In genomic region chr9:78084341-78084740, GRCm38 (mm10) we compare ENCODE assay signal across 38 mouse cellular contexts. TPM values are rescaled to one million over a fixed set of nuclear protein-coding genes. Genes with fewer than 3 reads are reported as not detected.
"Had no signal": no experiment of that assay in that cellular context is flagged by ENCODE, and none has a peak within 500 bp of the region (broad histone marks: within the 10 kb centered on the region; RNA-seq: fewer than 3 reads in every experiment).

No protein-coding gene starts in this region.

- H3K27me3 ChIP-seq: heart, embryonic 12.5 days; heart, embryonic 13.5 days; heart, embryonic 15.5 days; hindbrain, embryonic 12.5 days; hindbrain, embryonic 13.5 days; hindbrain, embryonic 15.5 days; intestine, embryonic 15.5 days; kidney, embryonic 15.5 days had no signal

- DNase-seq: heart, postnatal 10 days; heart, postnatal 14 days; heart, postnatal 36 days; heart, postnatal 4 days; kidney, adult 11 months; kidney, adult 18-20 months; kidney, adult 2 months; kidney, adult 8-10 months; kidney, adult 9 months; kidney, postnatal 10 days; kidney, postnatal 14 days; kidney, postnatal 25 days; kidney, postnatal 36 days; kidney, postnatal 4 days; layer of hippocampus, adult 9-11 months; layer of hippocampus, postnatal 36 days had no signal

- H3K9me3 ChIP-seq: heart, embryonic 12.5 days; heart, embryonic 13.5 days; heart, embryonic 15.5 days; hindbrain, embryonic 10.5 days; hindbrain, embryonic 12.5 days; hindbrain, embryonic 13.5 days; hindbrain, embryonic 15.5 days; intestine, embryonic 15.5 days; kidney, embryonic 15.5 days had no signal

- H3K4me1 ChIP-seq: hindbrain, embryonic 10.5 days; hindbrain, embryonic 12.5 days; hindbrain, embryonic 13.5 days; hindbrain, embryonic 15.5 days; kidney, embryonic 15.5 days had no signal

- H3K4me2 ChIP-seq: heart, embryonic 11.5 days; heart, embryonic 12.5 days; heart, embryonic 13.5 days; heart, embryonic 15.5 days; hindbrain, embryonic 12.5 days; hindbrain, embryonic 13.5 days; hindbrain, embryonic 14.5 days; hindbrain, embryonic 15.5 days; intestine, embryonic 15.5 days; kidney, embryonic 15.5 days had no signal

- ATAC-seq: hindbrain, embryonic 16.5 days; hindbrain, postnatal 0 days; inflammation-experienced regulatory T-cells, adult 6 months; intestine, embryonic 15.5 days had no signal

- H3K9ac ChIP-seq: heart, embryonic 12.5 days; heart, embryonic 13.5 days; heart, embryonic 15.5 days; hindbrain, embryonic 12.5 days; hindbrain, embryonic 13.5 days; hindbrain, embryonic 14.5 days; hindbrain, embryonic 15.5 days; intestine, embryonic 15.5 days; kidney, embryonic 15.5 days had no signal

- H3K4me3 ChIP-seq: heart, embryonic 12.5 days; heart, embryonic 13.5 days; heart, embryonic 15.5 days; hindbrain, embryonic 10.5 days; hindbrain, embryonic 12.5 days; hindbrain, embryonic 13.5 days; hindbrain, embryonic 15.5 days; intestine, embryonic 15.5 days; kidney, embryonic 15.5 days; layer of hippocampus, adult 2 months; left cerebral cortex, adult 2 months had no signal

- H3K27ac ChIP-seq: heart, embryonic 13.5 days; heart, embryonic 15.5 days; hindbrain, embryonic 10.5 days; hindbrain, embryonic 12.5 days; hindbrain, embryonic 13.5 days; hindbrain, embryonic 14.5 days; hindbrain, embryonic 15.5 days; hindbrain, postnatal 0 days; intestine, embryonic 15.5 days; kidney, embryonic 15.5 days; kidney, postnatal 0 days; layer of hippocampus, adult 2 months; left cerebral cortex, adult 2 months had no signal

RNA-seq across cellular contexts. Expression of gene Gcm1, which starts 32.6 kb away (rescaled TPM):
- polyA plus RNA-seq: heart, embryonic 11.5 days; heart, embryonic 12.5 days; heart, embryonic 13.5 days; heart, embryonic 14.5 days; heart, embryonic 15.5 days; heart, postnatal 0 days; hindbrain, embryonic 11.5 days; hindbrain, embryonic 12.5 days; hindbrain, embryonic 13.5 days; hindbrain, embryonic 14.5 days; hindbrain, embryonic 15.5 days; hindbrain, embryonic 16.5 days; inflammation-experienced regulatory T-cells, adult 6 months; intestine, embryonic 14.5 days; intestine, embryonic 15.5 days; large intestine, adult 2 months had no signal
